Mouse (Mus musculus): ENCODE measurements at regions not wholly inside any gene's neighbourhood (a gene's known extent, or its start where the extent isn't known, plus 50 kb on each side); places are given as distances from the start of the nearest gene placed in this dataset.

GRCm38 (mm10) chr16:84653873-84654272, 81.7 kb downstream of the Mrpl39 start:
- H3K4me3 ChIP-seq (ENCODE audit: low read depth, low read length), result no peak overlapping the region
- no peak overlapping the region for H3K4me2 ChIP-seq
- H3K9me3 ChIP-seq (ENCODE audit: control insufficient read depth, low read length), result no peaks in the 10 kb centered on the region
- WGBS, result 68% methylated on average over 1 of the region's 1 CpGs
- H3K9ac ChIP-seq (ENCODE audit: low read depth, low read length), result no peak overlapping the region
- DNase-seq (ENCODE audit: low spot score), result no peak
- no peaks in the 10 kb centered on the region for H3K27me3 ChIP-seq (replicated peaks; ENCODE audit: control insufficient read depth, insufficient read depth, low read length)
- H3K27ac ChIP-seq (ENCODE audit: low read depth, low read length), result no peak overlapping the region
- ATAC-seq (replicated peaks; ENCODE audit: low FRiP score), result no peak
- no peaks in the 10 kb centered on the region for H3K4me1 ChIP-seq (replicated peaks; ENCODE audit: control insufficient read depth, insufficient read depth, low read length)
- no peaks in the 10 kb centered on the region for H3K36me3 ChIP-seq (ENCODE audit: control insufficient read depth, insufficient read depth, low read length)

GRCm38 (mm10) chr16:84661879-84662278, 73.7 kb downstream of the Mrpl39 start:
- Histone ChIP-seq H3K27ac (ENCODE audit: low read depth, low read length) (no peak overlapping the region), H3K4me1 (replicated peaks; ENCODE audit: control insufficient read depth, insufficient read depth, low read length) (no peaks in the 10 kb centered on the region), H3K27me3 (replicated peaks; ENCODE audit: control insufficient read depth, insufficient read depth, low read length) (no peaks in the 10 kb centered on the region), H3K9me3 (ENCODE audit: control insufficient read depth, low read length) (no peaks in the 10 kb centered on the region), H3K4me3 (ENCODE audit: low read depth, low read length) (no peak overlapping the region), H3K9ac (ENCODE audit: low read depth, low read length) (no peak overlapping the region), H3K4me2 (no peak overlapping the region), H3K36me3 (ENCODE audit: control insufficient read depth, insufficient read depth, low read length) (no peaks in the 10 kb centered on the region)
- 70% methylated on average over 3 of the region's 3 CpGs for WGBS
- ATAC-seq (replicated peaks; ENCODE audit: low FRiP score) (no peak), DNase-seq (ENCODE audit: low spot score) (no peak)

GRCm38 (mm10) chr16:84663581-84663980, 72.0 kb downstream of the Mrpl39 start:
- no peak overlapping the region for H3K9ac ChIP-seq (ENCODE audit: low read depth, low read length)
- no peaks in the 10 kb centered on the region for H3K27me3 ChIP-seq (replicated peaks; ENCODE audit: control insufficient read depth, insufficient read depth, low read length)
- H3K4me1 ChIP-seq (replicated peaks; ENCODE audit: control insufficient read depth, insufficient read depth, low read length), result no peaks in the 10 kb centered on the region
- DNase-seq (ENCODE audit: low spot score), result no peak
- H3K4me2 ChIP-seq, result no peak overlapping the region
- no peak for ATAC-seq (replicated peaks; ENCODE audit: low FRiP score)
- no peaks in the 10 kb centered on the region for H3K36me3 ChIP-seq (ENCODE audit: control insufficient read depth, insufficient read depth, low read length)
- H3K4me3 ChIP-seq (ENCODE audit: low read depth, low read length), result no peak overlapping the region
- WGBS, result 81% methylated on average over 4 of the region's 4 CpGs
- H3K27ac ChIP-seq (ENCODE audit: low read depth, low read length), result no peak overlapping the region
- no peaks in the 10 kb centered on the region for H3K9me3 ChIP-seq (ENCODE audit: control insufficient read depth, low read length)
